Mouse (Mus musculus) thymus, postnatal 14 days (tissue): ENCODE measurements around the gene Sema3d.

Experiments
- DNase-seq: peaks from one replicate; pipeline ENCODE4 v3.0.0; 2021

Gene Sema3d

DNA sequence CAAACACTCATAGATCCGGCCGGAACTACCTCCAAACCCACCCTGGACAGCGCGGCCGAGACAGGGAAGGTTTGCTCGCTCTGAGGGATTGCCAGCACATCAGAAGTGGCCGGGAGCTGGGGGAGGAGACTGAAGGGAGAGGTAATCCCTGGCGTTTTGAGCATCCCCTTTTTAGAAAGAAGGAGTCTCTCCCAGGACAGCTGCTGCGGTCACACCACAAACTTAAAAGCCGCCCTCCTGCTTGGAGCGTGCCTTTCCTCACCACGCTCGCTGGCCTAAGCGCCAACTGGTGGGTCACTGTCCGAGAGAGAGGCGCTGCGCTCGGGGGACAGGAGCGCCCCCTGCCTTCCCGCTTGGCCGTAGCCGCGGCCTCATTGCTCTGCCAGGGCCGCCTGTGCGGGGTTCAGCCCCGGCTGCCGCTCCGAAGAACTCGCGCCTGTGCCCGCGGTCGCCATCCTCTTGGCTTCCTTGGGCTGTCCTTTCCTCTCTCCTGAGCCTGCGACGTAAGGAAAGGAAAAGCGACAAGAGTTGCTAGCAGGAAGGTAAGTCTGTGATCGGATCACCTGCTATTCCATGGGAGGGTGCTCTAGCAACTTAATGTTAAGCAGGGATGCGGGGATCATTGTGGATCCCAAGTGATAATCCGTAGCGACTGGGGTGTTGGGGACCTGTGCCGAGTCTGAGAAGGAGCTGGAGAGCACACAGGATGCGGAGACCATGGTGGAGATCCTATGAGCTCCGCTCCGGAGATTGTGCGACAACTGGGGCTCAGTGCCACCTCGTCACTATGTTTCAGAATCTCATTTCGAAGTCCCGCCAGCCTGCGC lies at the start of gene Sema3d:
Gene Sema3d (plus strand): TSS at position 253 of the 827 bp plus-strand sequence.
- peak; percentile 37 for DNase-seq

- DNase-seq = no peak
Observed at GRCm38 (mm10) chr5:12377261-12377660, 5.9 kb upstream of the Sema3d start.

DNA sequence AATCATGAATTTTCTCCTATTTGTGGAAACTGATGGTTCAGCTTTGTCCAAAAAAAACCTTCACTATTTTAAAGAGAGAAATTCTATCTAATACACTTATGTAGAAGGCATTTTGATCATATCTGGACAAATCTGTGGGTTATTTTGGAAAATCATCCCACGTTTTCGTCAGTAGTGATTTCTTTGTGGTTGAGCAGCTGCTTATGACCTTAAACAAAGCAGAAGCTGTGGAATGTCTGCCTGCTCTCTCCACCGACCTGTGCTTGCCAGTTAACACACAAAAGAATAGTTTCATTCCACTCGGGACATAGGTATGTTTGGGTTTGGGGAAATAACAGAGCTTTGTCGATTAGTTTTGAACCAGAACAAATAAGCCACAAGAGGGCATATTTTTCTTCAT lies 4.3 kb upstream of the Sema3d start:
- DNase-seq = no peak

DNA sequence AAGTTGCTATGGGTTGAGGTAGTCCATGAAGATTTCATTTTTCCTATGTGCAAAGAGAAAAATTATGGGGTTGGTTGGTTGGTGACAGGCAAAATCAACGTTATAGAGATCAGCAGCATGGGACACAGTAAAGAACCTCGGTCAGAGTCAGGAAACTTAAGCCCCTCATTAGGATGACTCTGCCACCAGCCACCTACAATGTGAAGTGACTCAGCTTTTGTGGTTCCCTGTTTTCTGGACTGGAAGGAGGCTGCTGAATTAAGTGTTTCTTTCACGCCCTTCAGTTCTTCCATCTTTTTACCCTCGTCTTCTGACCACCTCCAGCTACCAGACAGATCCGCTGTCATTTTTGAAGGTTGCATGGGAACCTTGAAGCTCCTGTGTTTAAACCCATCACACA lies 1.2 kb upstream of the Sema3d start:
- no peak for DNase-seq

GRCm38 (mm10) chr5:12383960-12384285 lies 738 bp downstream of the Sema3d start:
- DNase-seq = no peak

DNA sequence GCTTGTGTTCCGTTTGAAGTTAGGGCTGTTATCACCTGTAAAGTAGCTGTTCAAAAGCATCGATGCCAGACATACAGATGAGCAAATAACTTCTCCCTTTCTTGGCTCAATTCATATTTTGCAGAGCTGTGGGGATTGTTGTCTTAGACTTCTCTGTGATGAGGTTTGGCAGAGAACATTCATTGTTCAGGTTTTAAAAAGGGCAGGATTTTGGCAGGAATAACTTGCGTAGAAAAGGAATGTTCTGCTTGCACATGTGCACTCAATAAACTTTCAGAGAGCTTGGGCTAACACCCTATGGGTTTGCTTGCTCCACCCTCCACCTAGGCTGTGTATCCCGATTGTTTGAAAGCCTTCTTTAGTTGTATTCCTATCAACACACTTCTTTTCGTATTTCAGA lies 9.5 kb downstream of the Sema3d start:
- no peak for DNase-seq

DNA sequence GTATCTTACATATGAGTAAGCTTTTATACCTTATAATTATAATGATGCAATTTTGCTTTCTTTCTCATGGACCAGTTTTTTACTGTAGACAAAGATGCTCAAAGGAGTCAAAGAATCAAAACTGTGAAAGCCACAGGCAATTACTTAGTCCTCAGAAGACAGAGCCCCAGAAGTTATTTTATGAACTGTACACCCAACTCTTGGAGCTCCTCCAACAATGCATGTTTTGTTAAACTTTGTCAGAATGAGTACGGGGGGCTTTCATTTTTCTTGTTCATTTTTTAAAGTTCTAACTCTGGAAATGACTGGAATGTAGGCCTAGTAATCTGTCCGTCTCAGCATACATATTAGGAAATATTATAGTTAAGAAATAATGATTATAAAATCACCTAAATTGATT lies 16.1 kb downstream of the Sema3d start:
- no peak for DNase-seq

DNA sequence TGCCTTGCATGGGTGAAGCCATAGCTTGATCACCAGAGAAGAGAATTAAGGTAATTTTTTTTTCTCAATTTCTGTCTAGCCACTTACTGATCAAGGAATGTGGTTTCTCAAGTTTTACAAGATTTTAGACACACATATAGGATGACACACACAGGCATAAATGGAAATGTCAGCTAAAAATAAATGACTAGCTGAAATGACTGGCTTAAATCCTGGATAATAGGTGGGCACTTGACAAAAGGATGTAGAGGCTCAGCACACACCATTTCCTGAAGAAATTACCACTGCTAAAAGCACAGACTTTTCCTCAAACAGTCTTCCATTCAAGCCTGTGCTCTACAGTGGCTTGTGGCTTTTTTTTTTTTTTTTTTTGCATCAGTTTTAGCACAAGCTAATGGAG lies 21.0 kb downstream of the Sema3d start:
- DNase-seq = no peak

DNA sequence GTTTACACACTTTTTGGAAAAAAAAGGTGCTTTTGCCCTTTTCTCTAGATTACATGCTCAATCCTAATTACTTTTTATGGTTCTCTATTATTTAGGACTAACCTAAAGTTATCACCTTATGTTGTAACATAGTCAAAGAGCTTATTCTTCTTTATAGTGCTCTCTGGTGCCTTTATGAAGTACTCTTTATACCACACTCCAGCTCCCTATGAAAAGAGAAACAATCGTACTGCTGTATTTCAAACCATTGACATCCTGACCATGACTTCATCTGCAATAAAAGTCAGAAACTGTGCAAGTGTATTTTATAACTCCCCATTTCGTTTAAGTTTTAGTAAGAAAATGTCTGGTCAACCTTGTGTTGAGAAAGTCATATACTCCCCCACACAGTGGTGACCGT lies 29.4 kb downstream of the Sema3d start:
- no peak for DNase-seq

DNA sequence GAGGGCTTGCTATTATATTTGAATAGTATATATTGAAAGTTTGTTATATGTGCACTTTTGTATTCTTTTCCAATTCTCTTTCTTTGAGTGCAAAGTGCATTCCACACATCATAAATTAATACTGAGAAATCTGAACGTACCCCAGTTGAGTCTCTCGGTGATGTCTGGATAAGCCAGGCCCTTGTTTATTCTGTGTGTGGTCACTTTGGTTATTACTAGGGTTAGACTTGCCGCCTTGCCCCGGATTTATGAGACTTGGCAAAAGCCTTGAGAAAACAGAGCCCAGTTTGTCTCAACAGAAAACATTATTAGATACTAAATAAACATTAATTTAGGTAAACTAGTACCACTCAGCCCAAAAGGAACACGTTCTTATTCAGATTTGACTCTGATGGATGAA lies 40.1 kb downstream of the Sema3d start:
- no peak for DNase-seq

DNA sequence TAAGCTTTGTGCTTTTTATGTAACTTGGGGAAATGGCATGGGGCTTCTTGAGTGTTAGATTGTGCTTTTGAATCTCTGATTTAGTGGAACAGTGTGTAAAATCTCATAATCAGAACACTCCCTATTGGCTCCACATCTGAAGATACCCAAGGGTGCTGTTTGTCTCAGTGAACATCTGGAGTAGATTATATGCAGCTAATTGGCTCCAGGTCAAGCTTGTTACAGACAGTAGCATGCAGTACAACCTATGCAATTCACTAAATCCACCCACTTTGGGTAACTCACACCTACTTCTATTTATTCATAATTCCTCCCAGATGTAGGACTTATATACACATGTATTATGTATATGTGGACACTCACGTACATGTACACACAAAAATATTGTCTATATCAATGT lies 58.6 kb downstream of the Sema3d start:
- DNase-seq = no peak

GRCm38 (mm10) chr5:12442176-12443105 lies 59.3 kb downstream of the Sema3d start:
- no peak for DNase-seq

- no peak for DNase-seq
Observed at GRCm38 (mm10) chr5:12451089-12451488, 67.9 kb downstream of the Sema3d start.

DNA sequence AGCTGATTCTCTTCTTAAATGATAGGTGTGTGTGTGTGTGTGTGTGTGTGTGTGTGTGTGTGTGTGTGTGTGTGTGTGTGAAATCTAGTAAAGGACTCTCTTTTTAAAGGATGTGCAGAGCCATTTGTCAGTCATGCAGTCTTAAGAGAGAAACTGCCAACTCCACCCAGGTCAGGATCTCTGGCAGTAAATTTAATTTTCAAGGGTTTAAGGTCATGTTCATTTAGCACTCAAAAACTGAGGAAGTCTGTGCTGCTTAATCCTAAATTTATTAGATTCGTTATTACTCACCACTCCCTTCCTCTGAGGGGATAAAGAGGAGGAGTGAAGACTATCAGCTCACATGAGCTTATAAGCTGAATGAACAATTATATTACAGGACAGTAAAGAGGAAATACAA lies 71.8 kb downstream of the Sema3d start:
- no peak for DNase-seq

DNA sequence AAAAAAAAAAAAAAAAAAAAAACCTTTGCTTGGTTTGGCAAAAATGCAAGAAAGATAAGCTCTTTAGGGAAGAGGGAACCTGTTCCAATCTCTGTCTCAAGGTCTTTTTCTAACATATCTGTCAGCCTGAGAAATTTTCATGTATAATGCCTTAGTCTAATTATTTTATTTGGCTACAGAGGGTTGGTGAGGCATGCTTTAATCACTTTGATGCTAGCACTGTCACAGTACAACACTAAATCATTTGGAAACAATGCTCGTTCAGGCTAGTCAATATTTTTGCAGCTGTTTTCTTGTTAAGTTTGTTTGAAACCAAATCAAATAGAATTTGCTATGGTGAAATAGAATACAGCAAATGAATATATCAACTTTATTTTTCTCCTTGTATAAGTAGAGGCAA lies 74.3 kb downstream of the Sema3d start:
- DNase-seq = no peak

DNA sequence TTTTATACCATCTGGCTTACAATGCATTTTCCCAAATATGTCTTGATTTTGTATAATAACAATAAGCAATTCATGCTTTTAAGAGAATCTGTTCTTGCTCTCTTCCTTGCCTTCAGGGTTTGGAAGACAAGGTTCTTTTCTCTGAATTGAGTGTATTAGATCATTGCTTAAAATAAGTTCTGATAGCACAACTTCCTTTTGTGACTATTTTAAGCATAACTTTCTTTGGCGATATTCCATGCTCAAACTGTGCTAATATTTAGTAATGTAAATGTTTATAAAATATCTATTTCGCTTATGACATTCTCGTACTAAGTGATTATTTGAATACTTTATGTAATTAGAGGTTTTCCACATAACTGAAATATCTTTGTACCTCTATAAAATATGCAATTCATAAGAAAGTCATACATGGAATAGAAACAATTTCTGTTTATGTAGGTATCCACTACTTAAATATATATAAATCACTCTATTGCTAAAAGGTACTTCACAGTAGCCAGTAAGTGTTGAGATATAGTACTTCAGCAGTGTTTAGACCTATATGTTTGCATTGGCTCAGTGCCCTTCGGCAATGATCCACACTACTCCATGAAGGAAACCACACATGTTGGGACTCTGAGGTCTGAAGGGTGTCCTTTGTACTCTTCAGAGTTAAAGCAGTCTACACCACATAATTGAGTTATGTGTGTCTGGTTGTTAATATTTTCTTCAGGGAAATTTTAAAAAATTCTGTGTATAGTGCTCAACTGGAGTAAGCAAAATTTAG lies 84.6 kb downstream of the Sema3d start:
- DNase-seq = no peak

GRCm38 (mm10) chr5:12474904-12475638 lies 91.9 kb downstream of the Sema3d start:
- no peak for DNase-seq

- DNase-seq = no peak
Observed at GRCm38 (mm10) chr5:12475639-12475916, 92.4 kb downstream of the Sema3d start.

DNA sequence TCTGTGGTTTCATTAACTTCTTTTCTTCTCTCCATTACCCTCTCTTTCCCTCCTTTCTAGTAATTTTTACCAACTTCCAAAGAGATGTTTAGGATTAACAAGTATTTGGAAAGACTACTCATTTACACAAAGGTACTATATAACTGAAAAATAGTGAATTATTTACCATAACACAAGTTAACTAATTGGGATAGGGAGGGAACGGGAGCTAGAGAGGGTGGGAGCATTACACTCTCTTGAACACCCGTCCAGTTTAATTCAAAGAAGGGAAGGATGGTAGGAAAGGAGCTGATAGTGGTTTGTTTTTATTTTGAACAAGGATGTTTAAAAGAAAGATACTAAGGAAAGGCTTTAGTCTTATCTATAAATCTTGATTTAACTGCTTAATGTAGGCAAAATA lies 104.7 kb downstream of the Sema3d start:
- DNase-seq = no peak

GRCm38 (mm10) chr5:12491704-12492103 lies 108.5 kb downstream of the Sema3d start:
- no peak for DNase-seq

DNA sequence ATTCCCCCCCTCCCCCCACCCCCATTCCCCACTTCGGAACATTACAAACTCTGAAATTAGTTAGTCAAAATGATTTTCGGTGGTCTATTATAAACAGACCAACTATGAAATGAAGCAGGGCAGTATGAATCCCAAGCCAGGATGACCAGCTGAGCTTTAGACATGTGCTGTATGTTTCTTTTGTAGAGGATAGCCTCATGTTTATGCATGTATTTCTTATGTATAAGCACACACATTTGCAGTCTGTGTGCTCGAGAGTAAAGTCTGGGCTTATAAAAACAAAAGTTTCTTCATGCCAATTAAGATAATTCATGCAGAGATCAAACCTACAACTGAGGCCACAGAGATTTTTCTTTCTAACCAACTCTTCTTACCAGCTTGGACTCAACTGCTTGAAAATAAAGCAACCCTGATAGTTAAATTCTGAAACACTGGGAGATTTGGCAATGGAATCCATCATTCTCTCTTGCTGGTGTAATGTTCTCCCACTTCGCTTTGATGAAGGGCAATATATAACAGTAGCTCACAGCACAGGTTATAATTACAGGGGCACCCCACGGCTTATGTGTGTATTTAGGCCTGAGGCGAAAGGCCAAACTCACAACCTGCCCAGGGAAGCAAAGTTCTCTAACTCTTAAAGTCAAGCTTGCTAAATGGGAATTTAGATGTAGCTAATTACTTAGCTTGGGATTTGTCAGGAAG lies 115.2 kb downstream of the Sema3d start:
- no peak for DNase-seq

DNA sequence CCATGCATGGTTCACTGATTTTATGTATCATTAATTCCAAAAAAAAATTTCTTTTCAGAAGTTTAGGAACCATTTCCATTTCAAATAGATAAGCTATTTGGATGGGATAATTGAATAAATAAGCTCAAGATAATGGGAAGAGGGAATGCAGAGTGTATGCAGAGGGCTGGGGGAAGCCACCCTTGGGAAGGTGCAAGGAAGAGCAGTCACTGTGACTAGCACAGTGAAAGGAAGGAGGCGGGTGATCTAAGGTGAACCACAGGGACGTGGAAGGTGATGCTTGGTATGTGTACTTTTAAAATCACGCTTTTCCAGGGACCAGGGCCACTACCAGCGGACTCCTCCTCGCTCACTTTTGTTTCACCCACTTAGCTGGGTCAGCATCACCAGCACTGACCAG lies 115.9 kb downstream of the Sema3d start:
- no peak for DNase-seq
